Mouse (Mus musculus) embryo, embryonic 11.5 days (tissue): Measurements from ENCODE around the gene Slf2.
A peak's percentile ranks its signal among the peaks of the same experiment; 100 is the strongest.

Source experiments
- DNase-seq: peaks from one replicate; pipeline ENCODE4 v3.0.0-alpha.2; 2012; ENCODE audit warnings: low read depth, low spot score

Gene Slf2

DNA sequence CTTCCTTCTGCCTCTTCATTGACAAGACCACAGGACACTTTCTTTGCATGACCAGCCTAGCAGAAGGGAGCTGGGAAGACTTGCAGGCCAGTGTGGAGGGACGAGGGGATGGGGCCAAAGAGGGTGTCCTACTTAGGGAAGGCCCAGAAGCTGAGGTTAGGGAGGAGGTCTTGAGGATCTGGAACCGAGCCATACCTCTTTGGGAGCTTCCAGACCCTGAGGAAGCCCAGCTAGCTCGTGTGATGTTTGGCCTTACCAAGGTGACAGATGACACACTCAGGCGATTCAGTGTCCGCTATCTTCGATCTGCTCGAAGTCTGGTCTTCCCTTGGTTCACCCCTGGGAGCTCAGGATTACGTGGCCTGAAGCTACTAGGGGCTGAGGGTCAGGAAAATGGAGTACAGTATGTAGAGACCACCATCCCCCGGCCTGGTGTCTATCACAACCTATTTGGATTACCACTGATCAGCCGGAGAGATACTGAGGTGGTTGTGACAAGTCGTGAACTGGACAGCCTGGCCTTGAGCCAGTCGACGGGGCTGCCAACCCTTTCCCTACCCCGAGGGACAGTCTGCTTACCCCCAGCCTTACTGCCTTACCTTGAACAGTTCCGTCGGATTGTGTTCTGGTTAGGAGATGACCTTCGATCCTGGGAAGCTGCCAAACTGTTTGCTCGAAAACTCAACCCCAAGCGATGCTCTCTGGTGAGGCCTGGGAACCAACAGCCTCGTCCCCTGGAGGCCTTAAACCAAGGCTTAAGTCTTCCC, 76.7 kb downstream of the Slf2 start:
- DNase-seq = no peak

DNA sequence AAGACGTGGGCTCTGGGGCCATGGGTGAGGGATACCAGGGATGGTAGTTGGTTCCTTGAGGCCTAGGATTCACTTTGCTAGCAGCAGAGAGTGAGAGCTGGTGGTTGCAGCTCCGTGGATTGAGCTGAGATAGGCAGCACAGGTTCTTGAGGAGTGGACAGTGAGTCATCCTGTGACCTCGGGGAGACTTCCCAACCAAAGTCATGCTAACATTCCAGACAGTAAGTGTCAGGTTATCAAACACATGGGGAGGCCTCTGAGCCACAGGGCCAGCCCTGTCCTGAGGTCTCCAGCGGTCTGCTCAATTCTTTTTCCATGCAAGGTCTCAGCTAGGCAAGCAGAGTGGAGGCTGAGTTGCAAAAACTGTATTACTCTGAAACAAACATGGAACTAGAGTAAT, 79.7 kb downstream of the Slf2 start:
- no peak for DNase-seq

DNA sequence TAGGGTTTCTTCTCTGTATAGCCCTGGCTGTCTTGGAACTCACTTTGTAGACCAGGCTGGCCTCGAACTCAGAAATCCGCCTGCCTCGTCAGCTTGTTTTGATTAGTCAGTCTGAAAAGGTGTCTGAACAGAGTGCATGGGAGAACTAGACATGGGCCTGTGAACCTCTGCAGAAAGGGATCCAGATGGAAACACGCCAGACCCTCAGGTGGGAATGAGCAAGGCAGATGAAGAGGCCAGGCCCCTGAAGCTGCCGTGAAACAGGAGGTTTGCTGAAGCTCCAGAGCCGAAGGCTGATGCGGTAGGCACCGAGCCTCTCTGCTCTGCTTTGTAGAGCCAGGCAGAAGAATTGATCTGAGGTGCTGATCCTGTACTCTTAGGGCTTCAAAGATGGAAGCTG, 81.3 kb downstream of the Slf2 start:
- no peak for DNase-seq

DNA sequence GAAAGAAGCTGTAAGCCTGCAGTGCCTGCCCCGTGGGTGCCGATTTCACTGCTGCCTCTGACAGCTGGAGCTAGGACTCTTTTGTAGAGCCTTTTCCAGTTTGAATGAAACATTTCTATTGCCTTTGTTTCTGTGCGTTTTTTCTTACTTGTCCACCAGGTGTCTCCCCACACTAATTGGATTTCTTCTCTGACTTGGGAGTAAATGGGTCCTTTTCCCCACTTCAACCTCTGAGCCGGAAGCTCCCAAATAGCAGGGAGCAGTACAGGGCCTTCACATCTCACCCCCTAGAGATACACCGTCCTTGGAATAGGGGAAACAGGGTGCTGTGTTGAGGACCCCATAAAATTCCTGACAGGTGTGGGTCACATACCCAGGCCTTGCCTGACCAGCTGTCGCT, 81.7 kb downstream of the Slf2 start:
- no peak for DNase-seq

DNA sequence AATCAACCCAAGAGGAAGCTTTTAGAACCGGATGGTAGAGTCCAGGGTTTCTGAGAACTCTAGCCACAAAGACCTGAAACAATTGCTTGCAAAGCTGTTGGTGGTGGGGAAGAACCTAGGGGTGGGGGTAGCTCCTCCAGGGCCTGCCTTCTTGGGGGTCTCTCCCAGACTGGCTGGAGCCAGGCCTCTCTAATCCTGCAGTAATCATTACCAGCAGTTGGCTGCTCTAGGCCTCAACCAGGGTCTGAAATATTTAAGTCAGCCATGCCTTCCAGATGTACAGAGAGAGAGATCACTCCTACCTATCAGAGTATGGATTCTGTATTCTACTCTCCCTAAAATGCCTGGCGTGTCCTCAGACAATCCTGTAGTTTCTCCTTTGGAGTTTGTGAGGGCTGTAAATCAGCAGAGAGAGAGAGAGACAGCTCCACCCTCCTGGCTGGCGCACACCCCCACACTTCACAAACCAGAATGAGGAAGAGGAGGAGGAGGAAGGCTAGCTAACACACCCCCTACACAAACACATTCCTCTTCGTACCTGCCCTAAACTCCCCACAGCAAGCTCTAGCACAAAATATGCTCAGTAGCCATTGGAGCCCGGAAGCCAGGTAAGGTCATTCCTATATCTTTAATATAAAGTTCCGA, 82.8 kb downstream of the Slf2 start:
- no peak for DNase-seq

DNA sequence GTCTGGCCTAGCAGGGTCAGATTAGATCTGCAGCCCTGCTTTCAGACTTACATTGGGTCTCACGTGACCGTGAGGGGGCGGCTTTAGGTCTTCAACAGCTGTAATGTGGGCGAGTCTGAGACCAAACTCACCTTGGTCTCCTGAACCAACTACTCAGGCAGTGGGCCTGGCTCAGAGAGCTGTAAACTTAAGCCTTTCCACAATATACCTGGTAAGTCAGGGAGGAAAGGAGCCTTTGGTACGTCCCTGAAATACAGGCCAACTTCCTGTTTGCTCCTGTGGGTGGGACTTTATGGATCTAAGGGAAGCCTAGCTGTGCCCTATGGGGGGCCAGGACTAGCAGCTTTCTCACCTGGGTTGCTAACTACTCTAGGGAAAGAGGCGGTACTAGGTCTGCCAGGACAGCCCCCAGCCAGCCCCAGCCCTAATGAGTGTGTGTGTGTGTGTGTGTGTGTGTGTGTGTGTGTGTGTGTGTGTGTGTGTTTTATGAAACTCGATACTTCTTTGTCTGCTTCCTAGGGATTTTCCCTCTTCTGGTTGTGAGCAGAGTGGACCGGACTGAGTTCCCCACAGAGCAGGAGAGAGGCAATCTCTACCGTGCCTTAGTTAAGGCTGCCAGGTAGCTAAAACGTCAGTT, 83.5 kb downstream of the Slf2 start, which contains the start of gene Lzts2:
Gene Lzts2 (plus strand): TSS at position 80 of the 637 bp plus-strand sequence.
- DNase-seq = no peak

DNA sequence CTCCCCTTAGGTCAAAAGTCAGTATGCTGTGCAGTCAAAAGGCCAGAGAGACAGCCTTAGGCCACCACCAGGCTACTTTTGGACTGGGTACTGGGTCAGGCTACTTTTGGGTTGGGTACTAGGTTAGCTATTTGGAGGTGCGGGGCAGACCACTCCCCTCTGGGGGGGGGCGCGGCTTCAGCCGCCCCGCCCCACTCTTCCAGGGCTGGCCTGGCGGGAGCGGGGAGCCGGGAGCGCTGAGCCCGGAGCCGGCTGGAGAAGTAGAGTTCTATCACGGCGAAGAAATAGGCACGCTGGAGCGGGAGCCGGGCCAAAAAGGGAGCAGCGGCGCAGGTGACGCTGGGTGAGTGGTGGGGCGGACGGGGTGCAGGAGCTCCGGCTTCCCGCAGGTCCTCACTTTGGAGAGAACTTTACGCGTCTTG, 84.0 kb downstream of the Slf2 start:
- DNase-seq = no peak

DNA sequence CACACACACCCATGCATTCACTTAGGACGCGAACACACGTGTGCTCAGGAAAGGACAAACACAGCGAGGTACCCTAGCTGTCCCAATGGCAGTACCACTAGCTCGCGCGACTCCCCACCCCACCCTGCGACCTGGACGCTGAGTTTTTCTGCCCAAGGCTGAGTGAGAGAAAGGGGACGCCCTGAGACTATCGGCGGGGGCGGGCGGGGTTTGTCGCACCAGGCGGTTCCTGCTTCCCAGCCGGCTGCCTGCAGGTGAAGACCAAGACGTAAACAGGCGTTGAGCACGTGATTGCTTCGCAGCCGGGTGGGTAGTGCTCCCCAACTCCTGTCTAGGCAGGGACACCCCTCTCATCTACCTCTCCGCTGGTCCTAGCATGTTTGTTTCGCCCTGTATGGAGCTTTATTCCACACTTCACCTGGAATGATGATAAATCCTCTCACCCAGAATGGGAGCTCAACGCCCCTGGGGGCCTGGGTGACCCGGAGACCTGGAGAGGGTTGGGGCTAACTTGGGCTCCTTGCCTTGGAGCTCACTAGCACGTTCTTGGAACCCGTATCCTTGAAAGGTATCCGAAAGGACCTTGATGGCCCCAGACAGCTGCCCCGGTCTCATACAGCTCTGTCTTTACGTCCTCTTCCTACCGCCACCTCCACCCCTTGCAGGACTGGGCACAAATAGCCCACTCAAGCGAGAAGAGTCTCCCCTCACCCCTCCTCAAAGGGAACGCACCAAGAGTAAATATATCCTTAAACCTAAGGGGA, 84.7 kb downstream of the Slf2 start:
- DNase-seq = no peak

DNA sequence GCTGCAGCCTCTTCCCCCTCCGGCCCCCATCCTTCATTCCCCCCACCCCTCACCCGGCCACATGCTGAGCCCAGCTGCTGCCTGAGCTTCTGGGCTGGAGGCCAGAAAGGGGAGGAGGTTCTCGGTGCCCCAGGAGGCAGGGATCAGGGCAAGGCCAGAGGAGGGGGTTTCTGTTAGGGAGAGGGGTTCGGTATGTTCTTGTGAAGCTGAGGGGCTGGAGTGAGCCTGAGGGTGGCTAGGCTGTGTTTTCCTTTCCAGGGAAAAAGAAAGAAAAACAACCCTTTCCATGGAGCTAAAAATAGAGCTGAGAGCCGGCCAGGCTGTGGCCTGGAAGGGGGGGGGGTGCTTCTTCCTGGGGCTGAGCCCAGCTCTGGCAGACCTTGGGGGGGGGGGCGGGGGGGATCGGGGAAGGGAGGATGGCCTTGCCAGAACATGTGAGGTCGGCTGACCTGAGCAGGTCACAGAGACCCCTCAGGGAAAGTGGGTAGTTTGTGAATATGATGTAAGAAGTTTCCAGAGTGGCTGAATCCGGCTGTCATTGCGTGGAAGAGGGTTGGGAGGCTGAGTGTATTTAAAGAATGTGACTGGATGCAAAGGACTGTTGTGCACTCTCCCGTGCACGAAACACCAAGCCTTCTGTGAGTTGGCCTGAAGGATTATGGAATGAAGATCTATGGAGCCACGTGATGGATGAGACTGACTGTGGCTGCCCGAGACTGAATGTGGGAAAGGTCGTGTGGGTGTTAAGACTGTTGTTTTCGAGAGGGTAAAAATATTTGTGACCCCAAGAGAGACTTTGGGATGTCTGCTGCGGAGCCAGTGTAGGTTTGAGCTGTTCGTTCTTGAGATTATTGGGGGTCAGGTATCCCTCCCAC, 85.6 kb downstream of the Slf2 start:
- DNase-seq = peak; percentile 59

DNA sequence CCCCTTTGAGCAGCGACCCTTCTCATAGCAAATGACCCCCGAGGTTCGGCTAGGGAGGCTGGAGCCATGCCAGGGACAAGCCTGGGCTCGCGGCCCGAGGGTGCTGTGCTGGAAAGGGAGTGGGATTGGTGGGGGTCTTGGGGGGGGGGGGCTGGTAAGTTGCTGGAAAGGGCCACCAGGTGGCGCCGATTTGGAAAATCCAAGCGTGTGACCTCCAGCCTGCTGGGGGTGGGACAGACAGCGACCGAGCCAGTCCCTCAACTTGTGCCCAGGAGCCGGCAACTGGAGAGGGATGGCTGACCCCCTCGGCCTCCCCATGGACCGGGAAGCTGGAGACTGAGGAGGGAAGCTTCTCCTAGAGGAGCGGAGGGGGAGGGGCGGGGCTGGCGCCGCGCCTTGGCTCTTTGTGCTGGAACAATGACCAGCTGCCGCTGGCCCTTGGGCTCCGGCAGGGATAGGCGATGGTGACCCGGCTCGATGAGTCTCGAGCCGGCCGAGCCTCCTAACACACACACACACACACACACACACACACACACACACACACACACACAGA, 86.3 kb downstream of the Slf2 start:
- DNase-seq = peak; percentile 76

DNA sequence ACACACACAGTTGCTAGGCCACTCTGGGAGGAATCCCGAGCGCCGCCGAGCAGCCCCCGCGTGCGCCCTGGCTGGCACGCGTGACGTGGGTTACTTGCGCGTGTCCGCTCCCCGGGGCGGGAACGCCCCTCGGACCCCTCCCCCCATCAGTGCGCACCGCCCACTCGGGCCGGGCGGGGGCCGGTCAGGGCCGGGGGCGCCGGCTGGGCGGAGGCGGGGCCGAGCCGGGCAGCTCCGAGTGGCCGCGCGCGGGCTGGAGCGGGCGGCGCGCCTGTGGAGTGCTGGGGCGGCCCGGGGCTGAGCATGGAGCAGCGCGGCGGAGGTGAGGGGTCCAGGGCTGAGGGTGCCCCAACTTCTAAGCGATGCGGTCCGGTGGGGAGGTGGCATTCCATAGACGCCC, 87.0 kb downstream of the Slf2 start:
- peak; percentile 72 for DNase-seq

DNA sequence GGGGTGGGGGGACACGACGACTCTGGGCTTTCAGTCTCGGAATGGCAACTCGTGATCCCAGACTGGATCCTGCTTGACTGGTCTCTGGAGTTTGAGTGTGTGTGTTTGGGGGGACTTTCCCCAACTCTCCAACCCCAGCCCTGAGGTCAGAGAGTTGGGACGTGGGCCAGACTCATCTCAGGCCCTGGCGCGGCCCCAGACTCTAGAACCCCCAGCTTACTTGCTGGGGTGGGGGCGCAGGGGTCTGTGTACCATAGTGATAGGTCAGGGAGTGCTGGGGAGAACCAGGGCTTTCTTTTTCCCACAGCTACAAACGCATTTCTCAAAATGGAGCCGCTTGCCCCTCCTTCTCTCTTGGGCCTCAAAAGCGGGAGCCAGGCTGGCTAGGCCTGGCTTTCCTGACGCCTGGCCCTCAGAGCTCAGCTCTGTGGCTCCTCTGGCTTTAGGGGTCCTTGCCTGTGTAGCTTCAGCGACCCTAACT, 87.4 kb downstream of the Slf2 start:
- no peak for DNase-seq

DNA sequence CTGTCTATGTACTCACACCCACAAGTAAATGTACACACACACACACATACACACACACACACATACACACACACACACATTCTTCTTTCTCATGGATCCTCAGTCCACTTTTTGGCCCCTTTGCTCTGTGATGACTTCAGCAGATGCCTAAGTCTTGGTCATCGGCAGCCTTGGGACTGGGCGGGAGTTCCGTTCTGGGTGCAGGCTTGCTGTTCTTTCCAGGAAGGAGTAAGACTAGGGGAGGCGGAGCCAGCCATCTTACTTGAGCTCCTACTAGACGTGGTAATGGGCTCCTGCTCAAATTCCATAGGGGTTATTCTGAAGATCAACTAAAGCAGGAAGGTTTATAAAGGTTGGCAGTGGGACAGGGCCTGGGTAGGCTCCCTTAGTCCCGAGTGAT, 89.4 kb downstream of the Slf2 start:
- DNase-seq = no peak

DNA sequence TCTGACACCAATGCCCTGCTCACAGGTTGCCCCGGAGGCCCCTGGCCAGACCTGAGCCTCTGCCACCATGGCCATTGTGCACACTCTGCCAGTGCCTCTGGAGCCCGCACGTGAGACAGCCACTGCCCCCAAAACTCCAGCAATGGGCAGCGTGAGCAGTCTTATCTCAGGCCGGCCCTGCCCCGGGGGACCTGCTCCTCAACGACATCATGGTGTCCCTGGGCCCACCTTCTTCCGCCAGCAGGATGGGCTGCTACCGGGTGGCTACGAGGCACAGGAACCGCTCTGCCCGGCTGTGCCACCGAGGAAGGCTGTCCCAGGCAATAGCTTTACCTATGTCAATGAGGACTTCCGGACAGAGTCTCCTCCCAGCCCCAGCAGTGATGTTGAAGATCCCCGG, 90.4 kb downstream of the Slf2 start:
- no peak for DNase-seq

DNA sequence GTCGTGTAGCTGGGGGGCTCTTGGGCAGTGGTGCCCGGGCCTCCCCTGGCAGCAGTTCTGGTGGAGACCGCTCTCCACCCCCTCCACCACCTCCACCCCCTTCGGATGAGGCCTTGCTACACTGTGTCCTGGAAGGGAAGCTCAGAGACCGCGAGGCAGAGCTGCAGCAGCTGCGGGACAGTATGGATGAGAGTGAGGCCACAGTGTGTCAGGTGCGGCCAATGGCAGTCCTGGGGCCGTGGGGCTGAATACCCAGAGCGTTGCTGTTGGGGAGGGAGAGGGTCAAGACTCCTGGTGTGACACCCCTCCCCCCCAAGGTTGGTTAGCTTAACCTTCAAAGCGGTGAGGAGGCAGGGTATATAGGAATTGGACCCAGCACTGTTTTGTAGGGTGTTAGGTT, 93.0 kb downstream of the Slf2 start:
- DNase-seq = no peak

DNA sequence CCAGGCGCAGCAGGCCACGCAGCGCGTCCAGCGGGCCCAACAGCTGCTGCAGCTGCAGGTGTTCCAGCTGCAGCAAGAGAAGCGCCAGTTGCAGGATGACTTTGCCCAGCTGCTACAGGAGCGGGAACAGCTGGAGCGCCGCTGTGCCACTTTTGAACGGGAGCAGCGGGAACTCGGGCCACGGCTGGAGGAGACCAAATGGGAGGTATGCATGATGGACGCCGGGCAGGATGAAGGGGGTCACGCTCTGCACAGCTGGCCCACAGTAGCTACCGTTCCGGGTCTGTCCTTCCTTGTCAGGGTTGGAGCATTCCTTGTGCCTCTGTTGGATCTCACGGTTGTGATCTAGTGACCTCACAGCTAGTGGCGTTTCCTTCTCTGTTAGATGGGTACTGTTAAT, 93.8 kb downstream of the Slf2 start:
- DNase-seq = no peak

DNA sequence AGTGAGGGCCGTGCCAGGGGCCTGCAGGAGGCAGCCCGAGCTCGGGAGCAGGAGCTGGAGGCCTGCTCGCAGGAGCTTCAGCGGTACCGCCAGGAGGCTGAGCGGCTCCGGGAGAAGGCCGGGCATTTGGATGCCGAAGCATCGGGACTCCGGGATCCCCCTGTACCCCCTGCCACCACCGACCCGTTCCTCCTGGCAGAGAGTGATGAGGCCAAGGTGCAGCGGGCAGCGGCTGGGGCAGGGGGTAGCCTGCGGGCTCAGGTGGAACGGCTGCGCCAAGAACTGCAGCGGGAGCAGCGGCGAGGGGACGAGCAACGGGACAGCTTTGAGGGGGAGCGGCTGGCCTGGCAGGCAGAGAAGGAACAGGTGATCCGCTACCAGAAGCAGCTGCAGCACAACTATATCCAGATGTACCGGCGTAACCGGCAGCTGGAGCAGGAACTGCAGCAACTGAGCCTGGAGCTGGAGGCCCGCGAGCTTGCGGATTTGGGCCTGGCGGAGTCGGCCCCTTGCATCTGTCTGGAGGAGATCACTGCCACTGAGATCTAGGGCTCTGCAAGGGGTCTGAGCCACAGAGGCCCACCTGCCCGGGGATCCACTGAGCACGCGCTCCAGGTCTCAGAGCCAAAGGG, 95.1 kb downstream of the Slf2 start:
- DNase-seq = no peak

DNA sequence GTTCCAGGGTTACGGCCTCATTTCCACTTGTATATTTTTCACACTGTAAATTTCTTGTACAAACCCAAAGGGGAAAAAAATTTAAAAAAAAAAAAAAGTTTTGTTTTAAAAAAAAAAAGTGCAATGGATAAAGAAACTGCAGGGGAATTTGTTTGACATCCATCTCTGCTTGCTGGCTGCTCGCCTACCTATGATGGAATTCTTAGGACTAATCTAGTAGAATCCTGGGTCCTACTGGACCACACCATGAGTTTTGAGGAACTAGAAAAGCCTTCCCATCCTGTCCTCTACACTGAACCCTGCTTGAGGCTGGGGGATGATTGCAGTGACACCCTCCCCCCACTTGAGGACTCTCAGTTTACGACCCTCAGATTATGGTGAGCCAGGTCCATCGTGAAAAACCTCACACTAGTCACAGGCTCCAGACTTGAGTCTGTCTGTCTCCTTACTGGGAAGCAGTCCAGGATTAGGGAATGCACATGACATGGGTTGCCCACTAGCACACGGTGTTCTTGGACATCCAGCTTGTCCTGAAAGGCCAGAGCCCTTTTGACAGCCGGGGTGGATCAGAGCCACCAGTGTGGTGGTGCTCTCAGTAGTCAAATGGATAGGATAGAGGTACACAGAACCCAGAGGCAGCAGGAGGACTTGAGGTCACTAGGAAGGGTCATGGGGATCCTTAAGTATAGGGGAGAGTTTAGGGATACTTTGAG, 96.2 kb downstream of the Slf2 start:
- DNase-seq = no peak

DNA sequence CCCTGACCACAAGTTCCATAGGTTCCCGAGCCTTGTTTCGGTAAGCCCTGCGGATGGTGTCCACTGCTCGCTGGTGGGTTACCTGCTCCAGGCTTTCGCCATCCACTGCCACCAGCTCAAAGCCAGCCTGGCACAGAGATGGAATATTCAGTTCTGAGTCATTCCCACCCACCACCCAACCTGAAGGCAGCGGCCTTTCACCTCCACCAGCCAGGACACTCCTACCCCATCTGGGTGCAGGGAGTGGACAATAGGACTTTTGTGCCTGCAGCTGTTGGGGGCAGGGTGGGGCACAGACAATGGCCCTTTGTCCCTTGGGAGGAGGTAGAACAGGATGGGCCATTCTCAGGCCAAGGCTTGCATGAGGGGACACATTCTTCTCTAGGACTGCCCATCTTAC, 96.9 kb downstream of the Slf2 start:
- DNase-seq = no peak

DNA sequence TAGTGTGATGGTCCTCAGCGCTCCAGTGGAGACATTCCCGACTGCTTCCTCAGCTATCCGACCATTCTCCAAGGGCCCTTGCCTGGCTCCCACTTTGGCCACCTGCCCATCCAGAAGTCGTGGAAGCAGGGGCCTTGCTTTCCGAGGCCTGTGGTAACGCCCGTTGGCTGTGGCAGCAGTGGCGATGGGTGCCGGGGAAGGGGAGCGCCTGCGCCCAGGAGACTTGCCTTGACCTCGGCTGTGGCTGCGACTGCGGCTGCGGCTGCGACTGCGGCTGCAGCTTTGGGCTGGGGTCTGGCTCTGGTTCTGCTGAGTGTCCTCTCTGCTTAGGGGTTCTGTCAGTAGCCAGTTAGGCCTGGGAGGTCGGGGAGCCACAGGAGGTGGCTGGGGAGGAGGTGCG, 97.8 kb downstream of the Slf2 start:
- no peak for DNase-seq
